Mouse (Mus musculus): ENCODE data around the gene E2f4.

Gene E2f4

GRCm38 (mm10) chr8:105347428-105348221 lies 50.2 kb downstream of the E2f4 start, which contains the start of gene Fhod1:
Gene Fhod1, minus strand, starts transcription at chr8:105347953.
- peak; percentile 71 for DNase-seq (ENCODE audit: low read depth, low spot score)

- no peak for DNase-seq (ENCODE audit: low read depth, low spot score)
Observed at GRCm38 (mm10) chr8:105348450-105349095, 51.1 kb downstream of the E2f4 start, which contains the start of gene Slc9a5. Gene Slc9a5, plus strand, starts transcription at chr8:105348843.

GRCm38 (mm10) chr8:105349096-105349771 lies 51.8 kb downstream of the E2f4 start:
- DNase-seq (ENCODE audit: low read depth, low spot score) = no peak

GRCm38 (mm10) chr8:105350186-105350585 lies 52.7 kb downstream of the E2f4 start:
- no peak for DNase-seq (ENCODE audit: low read depth, low spot score)

- no peak for DNase-seq (ENCODE audit: low read depth, low spot score)
Observed at GRCm38 (mm10) chr8:105353583-105354135, 56.2 kb downstream of the E2f4 start.

- no peak for DNase-seq (ENCODE audit: low read depth, low spot score)
Observed at GRCm38 (mm10) chr8:105354549-105354948, 57.1 kb downstream of the E2f4 start.

Data from retina, postnatal 7 days (tissue).